Mouse (Mus musculus) regulatory T cell (primary cell): ENCODE measurements around the gene Asic2.

Experiments used
- in situ Hi-C: fragments of 300-600 bp; cut with MboI, MseI; formaldehyde crosslinking; loops from one replicate; pipeline ENCODE4 v1.15.1; 2025; ENCODE audit warnings: high pct_unique_total_duplicates

Gene Asic2

GRCm38 (mm10) chr11:81845010-81845685, 123.1 kb downstream of the Asic2 start:
- in situ Hi-C loops, result no loop called here

- in situ Hi-C loops, result no loop called here
Measured at GRCm38 (mm10) chr11:81841001-81841400, 127.3 kb downstream of the Asic2 start.

GRCm38 (mm10) chr11:81838426-81838825, 129.8 kb downstream of the Asic2 start:
- in situ Hi-C loops, result no loop called here

GRCm38 (mm10) chr11:81832381-81832780, 135.9 kb downstream of the Asic2 start:
- in situ Hi-C loops, result no loop called here

- in situ Hi-C loops, result no loop called here
Measured at GRCm38 (mm10) chr11:81816531-81816930, 151.7 kb downstream of the Asic2 start.

- in situ Hi-C loops, result no loop called here
Measured at GRCm38 (mm10) chr11:81814816-81815215, 153.4 kb downstream of the Asic2 start.

- in situ Hi-C loops, result no loop called here
Measured at GRCm38 (mm10) chr11:81806905-81807659, 161.2 kb downstream of the Asic2 start.

GRCm38 (mm10) chr11:81803544-81803943, 164.7 kb downstream of the Asic2 start:
- in situ Hi-C loops, result no loop called here

- in situ Hi-C loops, result no loop called here
Measured at GRCm38 (mm10) chr11:81802614-81803013, 165.6 kb downstream of the Asic2 start.

GRCm38 (mm10) chr11:81800899-81801298, 167.4 kb downstream of the Asic2 start:
- in situ Hi-C loops, result no loop called here

- in situ Hi-C loops, result no loop called here
Measured at GRCm38 (mm10) chr11:81793588-81793987, 174.7 kb downstream of the Asic2 start.

GRCm38 (mm10) chr11:81791579-81791978, 176.7 kb downstream of the Asic2 start:
- in situ Hi-C loops, result no loop called here

- in situ Hi-C loops, result no loop called here
Measured at GRCm38 (mm10) chr11:81780596-81780995, 187.7 kb downstream of the Asic2 start.

GRCm38 (mm10) chr11:81779881-81780280, 188.4 kb downstream of the Asic2 start:
- in situ Hi-C loops, result no loop called here

GRCm38 (mm10) chr11:81771195-81771895, 196.9 kb downstream of the Asic2 start:
- in situ Hi-C loops, result no loop called here

GRCm38 (mm10) chr11:81769691-81770260, 198.5 kb downstream of the Asic2 start:
- in situ Hi-C loops, result no loop called here

- in situ Hi-C loops, result no loop called here
Measured at GRCm38 (mm10) chr11:81768305-81768704, 200.0 kb downstream of the Asic2 start.

- in situ Hi-C loops, result no loop called here
Measured at GRCm38 (mm10) chr11:81767781-81768180, 200.5 kb downstream of the Asic2 start.

- in situ Hi-C loops, result no loop called here
Measured at GRCm38 (mm10) chr11:81765288-81765687, 203.0 kb downstream of the Asic2 start.

GRCm38 (mm10) chr11:81764778-81765177, 203.5 kb downstream of the Asic2 start:
- in situ Hi-C loops, result no loop called here

GRCm38 (mm10) chr11:81757221-81757620, 211.0 kb downstream of the Asic2 start:
- in situ Hi-C loops, result no loop called here

GRCm38 (mm10) chr11:81750876-81751275, 217.4 kb downstream of the Asic2 start:
- in situ Hi-C loops, result no loop called here
